Mouse (Mus musculus) heart, postnatal 36 days (tissue): ENCODE data around the gene Cts8. TPM values are rescaled to one million over a fixed set of nuclear protein-coding genes. Genes with fewer than 3 reads are reported as not detected.
A peak's percentile ranks its signal among the peaks of the same experiment; 100 is the strongest.

ENCODE experiments used
- DNase-seq, 2 experiments: peaks; one replicate each; pipeline ENCODE4 v3.0.0; 2021 to 2022
- intact Hi-C: fragments of 180-260 bp; cut with DNase I; formaldehyde crosslinking; loops from one replicate; pipeline ENCODE4 v1.15.1; 2025
- total RNA-seq, 2 experiments: library from RNA; stranded (reverse); gene quantifications; 2 replicates each; pipeline ENCODE4 v1.2.3; 2021

Gene Cts8
- not detected for total RNA-seq

DNA sequence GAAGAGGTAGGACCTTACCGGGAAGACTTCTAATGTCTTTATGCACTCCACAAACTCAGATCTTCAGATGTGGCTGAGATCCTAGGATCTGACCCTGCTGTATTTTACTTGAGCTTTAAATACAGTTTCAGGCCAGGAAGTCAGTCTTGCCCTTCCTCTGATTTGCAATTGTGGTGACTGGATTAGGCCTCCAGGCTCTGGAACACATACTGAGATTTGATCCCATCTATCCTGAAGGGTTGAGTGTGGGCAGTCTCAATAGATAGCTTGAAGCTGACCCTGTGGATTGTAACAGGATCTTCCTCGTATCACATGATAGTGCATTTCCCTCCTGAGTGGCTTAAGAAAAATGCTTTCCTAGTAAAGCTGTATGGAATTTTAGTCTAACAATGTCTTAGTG, at the start of gene Cts8:
Gene Cts8, minus strand, starts transcription at position 101 of the 400 bp plus-strand sequence.
- intact Hi-C loops: no loop called here
- DNase-seq: no peak

DNA sequence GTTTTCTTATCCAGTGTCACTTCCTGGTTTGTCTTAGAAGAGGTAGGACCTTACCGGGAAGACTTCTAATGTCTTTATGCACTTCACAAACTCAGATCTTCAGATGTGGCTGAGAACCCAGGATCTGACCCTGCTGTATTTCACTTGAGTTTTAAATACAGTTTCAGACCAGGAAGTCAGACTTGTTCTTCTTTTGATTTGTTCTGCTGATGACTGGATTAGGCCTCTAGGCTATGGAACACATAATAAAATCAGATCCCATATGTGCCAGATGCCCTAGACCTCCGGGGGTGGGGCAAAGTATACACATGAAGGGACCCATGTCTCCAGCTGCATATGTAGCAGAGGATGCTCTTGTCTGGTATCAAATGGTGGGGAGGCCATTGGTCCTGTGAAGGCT, 33.6 kb upstream of the Cts8 start, which contains the start of gene Gm49398:
Gene Gm49398, minus strand, starts transcription at position 101 of the 400 bp plus-strand sequence.
- intact Hi-C loops: no loop called here
- DNase-seq: no peak

- intact Hi-C loops: loop anchor here (5.0 to 10.0 kb wide), 2 partner anchors 247 to 484 kb away; no protein-coding TSS in a partner anchor
- peak; percentile 26 to 62 for DNase-seq
Observed at GRCm38 (mm10) chr13:61241076-61241947, 13.8 kb downstream of the Cts8 start.

- intact Hi-C loops: no loop called here
- DNase-seq: no peak
Observed at GRCm38 (mm10) chr13:61203310-61203709, 51.8 kb downstream of the Cts8 start, which contains the start of gene Cts6. TSS of gene Cts6 (minus strand) at chr13:61203410.

Other genes starting within 250 kb of the Cts8 start
- gene Ctsj, start 249.4 kb downstream of the Cts8 start, total RNA-seq: not detected
- gene Ctsq, start 214.7 kb downstream of the Cts8 start, total RNA-seq: not detected
- gene Ctsr, start 91.1 kb downstream of the Cts8 start, total RNA-seq: not detected
- not detected for gene Cts6, start 51.9 kb downstream of the Cts8 start, total RNA-seq
- not detected for gene Gm49398, start 33.5 kb upstream of the Cts8 start, total RNA-seq
- gene Cts7, start 102.8 kb upstream of the Cts8 start, total RNA-seq: not detected